Mouse (Mus musculus) CD4-positive helper T cell, adult 2 months (primary cell): ENCODE data around the gene Ptpn3.
"Not testable (repeated sequence)": the region's sequence is repeated elsewhere in the genome, so short reads cannot be mapped to it uniquely, and the experiment has no call there.

Experiments
- DNase-seq: peaks from one replicate; pipeline ENCODE4 v3.0.0-alpha.2; 2012; ENCODE audit warnings: low read depth, missing footprints, low spot score

The Ptpn3 gene

GRCm38 (mm10) chr4:57228601-57229520, 72.8 kb downstream of the Ptpn3 start:
- no peak for DNase-seq

GRCm38 (mm10) chr4:57224776-57225175, 76.9 kb downstream of the Ptpn3 start:
- no peak for DNase-seq

- no peak for DNase-seq
Observed at GRCm38 (mm10) chr4:57217746-57218145, 83.9 kb downstream of the Ptpn3 start.

DNA sequence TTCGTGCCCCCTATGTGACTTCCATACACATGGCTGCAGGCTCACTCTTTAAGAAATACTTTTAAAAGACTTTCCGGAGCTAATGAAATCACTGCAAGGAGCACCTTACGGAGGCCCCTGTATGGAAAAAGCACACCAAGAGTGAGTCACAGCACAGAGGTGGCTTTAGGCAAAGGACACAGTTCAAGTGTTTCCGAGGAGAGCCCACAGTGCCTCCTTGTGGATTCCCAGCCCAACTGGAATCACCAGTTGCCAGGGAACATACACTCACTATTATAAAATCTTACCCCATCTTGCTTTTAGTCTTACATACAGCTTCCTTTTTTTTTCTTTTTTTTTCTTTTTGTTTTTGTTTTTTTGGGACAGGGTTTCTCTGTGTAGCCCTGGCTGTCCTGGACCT, 85.1 kb downstream of the Ptpn3 start:
- no peak for DNase-seq

- DNase-seq = no peak
Observed at GRCm38 (mm10) chr4:57214852-57215251, 86.8 kb downstream of the Ptpn3 start.

GRCm38 (mm10) chr4:57214114-57214513, 87.5 kb downstream of the Ptpn3 start:
- no peak for DNase-seq

- DNase-seq = no peak
Observed at GRCm38 (mm10) chr4:57211706-57212105, 89.9 kb downstream of the Ptpn3 start.

GRCm38 (mm10) chr4:57205908-57206307, 95.7 kb downstream of the Ptpn3 start:
- DNase-seq = no peak

DNA sequence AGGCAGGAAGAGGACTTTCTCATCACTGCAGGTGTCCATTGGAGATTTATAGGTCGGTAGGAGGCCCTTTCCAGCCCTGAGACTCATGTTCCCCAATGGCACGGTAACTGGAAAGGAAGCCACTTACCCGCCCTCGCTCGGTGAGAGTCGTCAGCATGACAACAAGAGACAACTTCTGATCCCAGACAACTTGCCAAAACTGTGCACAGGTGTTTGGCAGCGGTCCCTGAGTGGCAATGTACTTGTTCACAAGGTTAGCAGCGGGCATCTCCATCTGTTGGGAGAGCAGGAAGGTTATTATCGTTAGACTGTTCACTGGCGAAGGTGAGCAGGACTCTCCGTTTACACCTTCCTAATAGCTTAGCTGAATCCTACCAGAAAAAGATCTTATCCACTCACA, 96.9 kb downstream of the Ptpn3 start:
- no peak for DNase-seq

DNA sequence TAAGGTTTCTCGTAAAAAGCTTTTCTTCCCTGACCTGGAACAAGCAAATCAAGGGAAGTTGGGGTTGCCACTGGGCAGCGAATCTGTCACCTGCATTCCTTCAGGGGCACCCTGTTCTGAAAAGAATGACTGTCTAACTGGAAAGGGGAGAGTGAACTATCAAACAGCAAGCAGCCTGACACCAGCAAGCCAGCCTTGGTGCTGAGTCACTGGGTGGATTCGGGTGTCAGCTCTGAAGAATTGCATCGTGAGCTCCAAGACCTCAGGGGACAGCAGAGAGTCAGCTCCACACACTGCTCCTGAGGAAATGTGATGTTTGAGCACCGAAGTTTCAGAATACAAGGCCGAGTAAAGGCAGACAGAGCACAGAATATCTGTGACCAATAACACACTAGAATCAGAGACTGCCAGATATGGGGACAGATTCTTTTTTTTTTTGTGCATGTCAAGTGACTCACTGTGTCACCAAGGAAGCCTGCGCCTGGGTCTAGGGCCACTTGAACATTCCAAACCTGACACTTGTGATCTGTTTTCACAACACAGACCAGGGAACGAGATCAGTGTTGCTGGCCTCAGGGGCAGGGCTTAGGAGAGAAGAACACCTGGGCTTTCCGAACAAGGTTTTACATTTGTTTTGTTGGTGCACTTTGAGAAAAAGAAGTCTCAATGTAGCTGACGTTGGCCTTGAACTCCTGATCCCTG, 98.8 kb downstream of the Ptpn3 start:
- no peak for DNase-seq

DNA sequence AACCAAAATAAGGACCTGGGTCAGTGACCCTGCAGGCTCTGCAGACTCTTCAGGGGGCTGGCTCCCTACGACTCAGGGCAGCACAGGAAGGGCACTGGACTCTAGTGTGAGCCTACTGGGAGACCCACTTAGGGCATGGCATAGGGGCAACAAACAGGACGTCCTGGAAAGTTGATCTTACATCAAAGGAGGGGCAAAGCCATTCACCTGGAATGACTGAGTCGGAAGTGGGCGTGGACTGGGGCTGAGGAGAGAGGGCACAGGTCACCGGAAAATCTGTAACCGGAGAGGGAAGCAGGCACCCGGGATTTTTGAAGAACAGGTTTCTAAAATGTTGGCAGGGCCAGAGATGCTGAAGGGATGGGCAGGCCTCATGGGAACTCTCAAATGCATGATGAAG, 99.5 kb downstream of the Ptpn3 start:
- DNase-seq = no peak

- DNase-seq = no peak
Observed at GRCm38 (mm10) chr4:57200661-57201060, 101.0 kb downstream of the Ptpn3 start.

GRCm38 (mm10) chr4:57198666-57199393, 102.8 kb downstream of the Ptpn3 start:
- not testable (repeated sequence) for DNase-seq

- DNase-seq = no peak
Observed at GRCm38 (mm10) chr4:57191543-57192283, 109.9 kb downstream of the Ptpn3 start.

DNA sequence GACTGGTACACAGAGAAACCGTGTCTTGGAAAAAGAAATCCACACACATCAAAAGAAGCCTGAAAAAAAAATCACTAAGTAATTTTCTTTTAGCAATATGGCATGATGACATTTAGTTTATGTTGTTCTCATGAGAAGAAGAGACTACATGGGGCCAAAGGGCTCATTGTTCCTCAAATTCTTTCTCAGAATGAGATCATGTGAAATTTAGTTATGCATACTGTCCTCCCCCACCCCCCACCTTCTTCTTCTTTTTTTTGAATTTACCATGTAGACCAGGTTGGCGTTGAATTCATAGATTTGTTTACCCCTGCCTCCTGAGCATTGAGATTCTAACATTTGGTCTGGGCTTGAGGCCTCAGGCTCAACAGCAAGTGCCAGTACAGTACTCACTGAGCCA, 111.8 kb downstream of the Ptpn3 start:
- no peak for DNase-seq

DNA sequence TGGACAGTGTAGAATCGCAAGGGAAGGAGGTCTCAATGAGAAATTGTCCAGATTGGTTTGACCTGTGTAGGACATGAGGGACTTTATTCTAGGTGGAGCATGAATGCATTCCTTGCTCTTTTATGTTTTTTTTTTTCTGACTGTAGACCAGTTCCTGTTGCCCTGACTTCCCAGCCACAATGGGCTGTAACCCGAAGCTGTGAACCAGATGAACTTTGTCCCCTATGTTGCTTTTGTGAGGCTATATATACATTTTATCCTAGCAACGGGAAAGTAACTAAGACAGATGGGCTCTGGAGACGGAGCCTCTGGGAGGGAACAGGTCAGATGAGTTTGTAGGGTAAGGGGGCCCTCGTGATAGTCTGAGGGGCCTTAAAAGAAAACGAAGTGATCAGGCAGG, 115.6 kb downstream of the Ptpn3 start:
- no peak for DNase-seq

DNA sequence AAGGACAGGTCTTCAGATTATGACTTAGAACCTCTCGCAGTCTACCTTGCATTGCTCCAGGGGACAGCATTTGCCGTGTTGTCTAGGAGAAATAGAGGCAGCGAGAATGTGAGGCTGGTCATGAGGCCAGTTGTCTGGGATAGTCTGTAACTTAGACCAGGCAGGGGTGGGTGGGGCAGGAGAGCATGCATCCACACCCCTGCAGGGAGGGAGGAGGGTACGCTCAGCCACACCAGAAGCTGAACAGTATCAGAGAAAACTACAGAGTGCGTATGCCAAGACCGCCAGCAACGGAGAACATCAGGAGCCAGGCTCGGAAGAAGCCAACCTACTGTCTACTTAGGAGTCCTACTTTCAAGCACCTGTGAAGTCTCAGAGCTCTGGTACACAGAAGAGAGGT, 116.2 kb downstream of the Ptpn3 start:
- DNase-seq = no peak

GRCm38 (mm10) chr4:57183493-57183892, 118.1 kb downstream of the Ptpn3 start:
- DNase-seq = no peak

DNA sequence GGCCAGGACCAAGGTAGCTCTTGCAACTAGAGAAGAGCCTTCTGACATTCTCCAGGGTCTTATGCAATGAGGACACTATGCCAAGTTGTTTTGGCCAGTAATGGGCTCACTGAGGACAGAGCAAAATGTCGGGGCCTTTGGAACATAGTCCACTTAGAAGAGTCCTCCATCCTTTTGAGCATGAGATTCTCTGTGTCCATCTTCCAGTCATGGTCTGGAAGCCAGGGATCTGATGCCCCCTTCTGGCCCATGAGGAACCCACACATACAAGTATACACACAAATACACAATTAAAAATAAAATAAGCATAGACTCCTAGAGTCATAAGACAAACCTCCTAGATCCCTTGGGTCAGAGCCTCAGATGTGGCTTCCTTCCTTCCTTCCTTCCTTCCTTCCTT, 120.1 kb downstream of the Ptpn3 start:
- no peak for DNase-seq

DNA sequence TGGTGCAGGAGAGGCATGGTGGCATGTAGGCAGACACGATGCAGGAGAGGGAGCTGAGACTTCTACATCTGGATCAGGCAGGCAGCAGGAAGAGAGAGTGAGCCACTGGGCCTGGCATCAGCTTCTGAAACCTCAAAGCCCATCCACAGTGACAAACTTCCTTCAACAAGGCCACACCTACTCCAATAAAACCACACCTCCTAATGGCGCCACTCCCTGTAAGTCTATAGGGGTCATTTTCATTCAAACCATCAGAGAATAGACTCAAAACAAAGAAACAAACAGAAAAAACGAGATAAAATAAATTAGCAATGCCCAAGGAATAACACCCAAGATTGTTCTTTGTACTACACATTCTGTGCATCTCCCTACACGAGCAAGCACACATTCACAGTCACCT, 122.8 kb downstream of the Ptpn3 start:
- no peak for DNase-seq

DNA sequence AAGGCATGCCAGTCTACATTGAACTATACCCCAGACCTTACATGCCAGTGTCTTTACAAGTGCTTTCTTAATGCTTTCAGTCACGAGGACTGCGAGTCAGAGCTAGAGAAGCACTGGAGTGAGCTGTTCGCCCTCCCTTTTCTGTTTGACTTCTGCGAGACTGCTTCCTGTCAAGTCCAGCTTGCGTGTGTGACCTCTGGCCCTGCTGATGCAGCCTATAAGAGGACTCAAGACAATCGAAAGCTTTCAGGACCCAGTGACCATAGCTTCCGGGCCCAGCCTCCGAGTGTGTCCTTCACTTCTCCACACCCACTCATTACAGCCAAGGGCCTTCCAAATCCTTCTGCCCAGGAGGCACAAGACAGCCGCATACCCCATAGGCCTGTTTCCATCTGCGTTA, 126.3 kb downstream of the Ptpn3 start:
- DNase-seq = no peak

DNA sequence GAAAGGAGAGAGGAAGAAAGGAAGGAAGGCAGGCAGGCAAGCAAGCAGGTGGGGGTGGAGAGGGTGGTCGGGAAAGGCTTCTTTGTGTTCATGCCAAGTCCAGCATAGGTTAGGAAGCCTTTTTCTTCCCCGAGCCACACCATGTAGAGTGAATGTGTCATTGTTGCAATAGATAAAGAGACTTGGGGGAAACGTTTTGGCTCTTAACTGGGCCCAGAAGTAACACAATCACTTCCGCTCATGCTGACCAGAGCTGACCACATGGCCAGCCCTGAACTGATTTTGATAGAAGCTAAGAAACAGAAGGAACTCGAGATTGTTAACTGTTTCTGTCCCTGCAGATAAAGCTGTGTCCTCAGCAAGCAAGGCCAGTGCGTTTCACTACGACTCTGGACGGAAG, 128.8 kb downstream of the Ptpn3 start:
- DNase-seq = no peak
